Mouse (Mus musculus): ENCODE measurements at regions not wholly inside any gene's neighbourhood (a gene's known extent, or its start where the extent isn't known, plus 50 kb on each side); places are given as distances from the start of the nearest gene placed in this dataset.

DNA sequence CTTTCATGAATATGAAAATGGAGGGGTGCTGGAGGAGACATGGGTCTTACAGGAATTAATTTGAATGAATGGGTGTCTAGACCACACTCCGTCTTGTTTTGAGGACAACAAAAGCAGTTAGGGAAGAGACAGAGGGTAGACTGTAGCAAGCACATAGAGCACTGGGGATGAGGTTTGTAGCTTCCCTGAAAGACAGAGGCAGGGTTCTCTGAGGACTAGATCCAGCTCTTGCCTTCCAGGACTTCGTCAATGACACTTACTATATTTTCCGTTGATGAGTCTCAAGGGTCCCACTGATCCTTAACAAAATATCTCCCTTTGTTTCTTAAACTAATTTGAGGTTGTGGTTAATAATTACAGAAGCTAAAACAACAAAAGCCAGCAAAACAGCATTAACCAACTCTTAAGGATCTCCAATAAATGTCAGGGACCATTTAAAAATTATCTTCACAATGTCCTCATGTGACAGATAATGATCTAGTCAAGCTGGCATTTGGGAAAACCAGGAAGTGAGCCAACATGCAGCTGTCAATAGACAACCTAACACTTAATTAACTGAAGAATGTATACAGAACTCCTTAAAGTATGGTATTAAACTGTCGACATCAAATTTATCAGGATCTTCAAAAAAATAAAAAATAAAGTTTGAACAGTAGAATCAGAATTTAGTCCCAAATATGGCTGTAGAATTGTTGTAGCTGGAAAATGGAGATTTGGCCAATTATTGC, 531.6 kb upstream of the C030005K15Rik start:
- no peak for ATAC-seq (replicated peaks; ENCODE audit: low FRiP score, poor library complexity, severe bottlenecking)

DNA sequence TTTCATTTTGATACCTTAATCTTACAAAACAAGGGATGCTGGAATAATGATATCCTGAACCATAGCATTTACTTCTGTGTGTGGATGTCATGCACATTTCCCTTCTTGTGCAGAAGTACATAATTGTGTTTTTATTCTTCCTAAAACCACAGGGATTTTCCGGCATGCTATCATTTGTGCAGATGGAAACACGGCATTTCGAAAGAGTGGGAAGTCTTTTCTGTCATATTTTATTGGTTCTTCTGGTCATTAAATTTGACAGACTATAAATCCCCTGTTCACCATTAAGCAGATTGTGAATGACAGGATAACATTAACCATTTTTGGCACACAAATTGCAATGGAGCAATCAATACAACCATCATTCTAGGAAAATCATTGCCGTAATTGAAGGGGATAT, 532.7 kb upstream of the C030005K15Rik start:
- no peak for ATAC-seq (replicated peaks; ENCODE audit: low FRiP score, poor library complexity, severe bottlenecking)

DNA sequence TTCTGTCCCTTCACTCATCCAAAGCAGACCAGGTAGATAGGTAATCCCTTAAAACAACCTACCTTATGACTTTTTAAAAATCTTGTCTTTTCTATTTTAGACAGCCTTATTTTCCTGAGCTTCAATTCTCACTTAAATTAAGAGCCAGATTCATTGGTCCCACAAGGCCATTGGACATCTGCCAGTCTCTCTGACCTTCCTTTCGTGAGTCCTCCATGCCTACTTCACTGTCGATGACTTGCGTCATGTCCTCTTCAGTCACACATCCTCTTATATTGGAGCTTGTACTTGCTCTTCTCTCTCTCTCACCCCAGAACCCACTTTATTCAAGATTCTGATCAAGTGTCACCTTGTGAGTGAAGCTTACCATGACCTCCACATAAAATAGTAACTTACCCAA, 542.0 kb upstream of the C030005K15Rik start:
- ATAC-seq (replicated peaks; ENCODE audit: low FRiP score, poor library complexity, severe bottlenecking): no peak

DNA sequence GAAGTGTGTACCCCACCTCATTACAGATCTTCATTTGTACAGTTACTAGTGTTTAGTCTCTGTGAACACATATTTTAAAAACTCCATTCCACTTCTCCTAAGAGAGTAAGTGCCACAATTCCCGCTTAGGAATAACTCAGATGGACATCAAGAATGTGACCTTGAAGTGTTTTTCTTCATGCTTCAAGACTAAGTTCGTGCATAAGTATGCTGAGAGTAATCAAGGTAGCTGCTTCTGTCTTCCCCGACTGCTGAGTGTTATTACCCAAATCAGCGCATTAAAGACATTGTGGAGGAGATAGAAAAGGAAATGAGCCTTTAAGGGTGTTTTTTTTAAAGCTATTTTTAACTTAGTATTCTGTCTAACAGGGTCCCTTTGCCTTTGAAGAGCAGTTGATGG, 565.1 kb upstream of the C030005K15Rik start:
- ATAC-seq (replicated peaks; ENCODE audit: low FRiP score, poor library complexity, severe bottlenecking): no peak

DNA sequence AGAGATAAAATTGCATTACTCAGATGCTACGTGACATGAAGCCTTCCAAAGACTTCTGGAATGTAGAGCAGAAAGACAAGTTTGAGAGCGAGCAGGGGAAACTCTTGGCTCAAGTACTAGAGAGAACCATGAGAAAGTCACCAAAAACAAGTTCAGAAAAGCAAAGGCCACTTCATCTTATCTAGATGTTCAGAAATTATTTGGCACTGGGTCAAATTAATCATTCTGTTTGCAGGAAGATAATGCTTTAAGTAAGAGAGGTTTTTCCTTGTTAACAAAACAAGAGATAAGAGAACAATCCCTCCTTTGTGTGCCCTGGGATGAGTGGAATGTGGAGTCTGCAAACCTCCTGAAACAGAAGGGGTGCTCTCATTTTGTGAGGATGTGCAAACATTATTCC, 565.6 kb upstream of the C030005K15Rik start:
- ATAC-seq (replicated peaks; ENCODE audit: low FRiP score, poor library complexity, severe bottlenecking): no peak

DNA sequence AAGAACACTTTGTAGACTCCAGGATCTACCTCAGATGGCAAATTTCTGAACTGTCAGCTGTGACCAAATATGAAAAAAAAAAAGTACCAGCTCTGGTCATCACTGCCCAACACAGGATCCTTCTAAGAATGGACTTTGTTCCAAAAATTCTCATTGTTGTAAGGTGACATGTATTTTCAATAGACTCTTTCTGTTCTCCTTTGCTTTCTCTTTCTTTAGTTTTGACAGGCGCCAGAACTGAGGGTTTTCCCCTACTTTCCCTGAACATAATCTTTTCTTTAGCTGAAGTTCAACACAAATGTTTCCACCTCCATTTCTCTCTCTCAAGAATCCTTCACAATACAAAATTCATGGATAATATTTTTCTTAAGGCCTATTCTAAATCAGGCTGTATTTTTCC, 579.1 kb upstream of the C030005K15Rik start:
- no peak for ATAC-seq (replicated peaks; ENCODE audit: low FRiP score, poor library complexity, severe bottlenecking)

DNA sequence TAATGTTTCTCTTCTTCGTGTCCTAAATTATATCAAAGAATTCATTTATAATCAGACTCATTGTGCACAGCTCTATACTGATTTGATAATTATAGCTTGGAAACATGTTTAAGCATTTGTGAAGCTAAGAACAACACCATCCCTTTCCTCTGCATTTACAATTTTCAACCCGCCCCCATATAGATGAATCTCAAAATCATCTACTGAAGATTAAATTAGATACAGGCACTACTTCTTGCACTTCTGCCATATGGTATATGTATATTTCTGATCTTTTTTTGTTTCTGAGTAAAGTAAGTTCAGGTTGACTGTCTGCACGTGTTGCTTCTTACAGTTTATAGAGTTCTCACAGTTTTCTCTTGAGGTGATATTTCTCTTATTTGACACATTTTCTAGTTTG, 583.1 kb upstream of the C030005K15Rik start:
- ATAC-seq (replicated peaks; ENCODE audit: low FRiP score, poor library complexity, severe bottlenecking): no peak

DNA sequence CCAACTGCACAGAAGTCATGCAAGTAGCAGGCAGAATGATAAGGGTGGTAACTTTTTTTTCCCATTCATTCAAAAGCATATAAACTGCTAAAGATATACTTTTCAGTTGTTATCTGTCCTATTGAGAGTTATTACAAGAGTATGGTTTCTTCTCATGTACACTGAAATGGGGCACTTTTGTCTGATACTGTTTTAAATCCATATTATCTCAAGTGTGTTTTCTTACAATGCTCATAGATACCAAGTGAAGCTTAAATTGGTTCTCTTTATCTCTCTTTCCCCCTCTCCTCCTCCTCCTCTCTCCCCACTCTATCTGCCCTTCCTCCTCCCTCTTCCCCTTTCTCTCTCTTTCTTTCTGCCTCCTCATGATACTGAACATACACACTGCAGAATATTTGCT, 584.8 kb upstream of the C030005K15Rik start:
- no peak for ATAC-seq (replicated peaks; ENCODE audit: low FRiP score, poor library complexity, severe bottlenecking)

DNA sequence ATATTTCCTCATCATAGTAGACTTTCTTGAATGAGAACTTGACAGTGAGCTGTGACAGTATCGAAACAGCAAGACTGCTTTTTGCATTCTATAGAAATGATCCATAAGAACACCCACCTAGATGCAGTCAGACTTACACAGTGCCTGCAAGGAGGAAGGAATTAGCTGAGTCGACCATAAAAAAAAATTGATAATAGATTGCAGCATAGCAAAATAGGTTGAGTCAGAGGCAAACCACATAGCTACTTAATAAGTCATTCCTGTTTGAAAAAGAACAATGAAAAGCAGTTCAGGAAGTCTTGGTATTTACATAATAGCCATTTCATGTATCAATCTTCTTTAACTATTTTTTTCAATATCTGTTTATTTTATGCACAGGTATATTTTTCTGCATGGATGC, 591.9 kb upstream of the C030005K15Rik start:
- no peak for ATAC-seq (replicated peaks; ENCODE audit: low FRiP score, poor library complexity, severe bottlenecking)

DNA sequence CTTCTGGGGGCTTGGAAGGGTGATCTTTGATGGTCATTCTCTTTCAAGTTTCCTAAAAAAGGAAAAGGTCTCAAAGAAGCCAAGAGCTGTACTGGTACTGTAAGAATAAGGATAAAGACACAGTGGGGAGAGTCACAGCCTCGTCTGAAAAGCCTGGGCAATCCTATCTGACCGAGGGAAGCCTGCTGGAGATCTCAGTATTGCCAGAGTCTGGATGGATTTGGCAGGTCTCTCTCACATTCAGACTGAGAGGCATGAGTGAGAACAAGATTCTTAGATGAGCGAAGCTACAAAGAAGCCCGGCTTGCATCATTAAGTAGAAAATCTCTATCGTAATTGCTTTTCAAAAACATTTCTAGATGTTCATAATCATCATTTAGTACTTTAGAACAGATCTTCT, 590.4 kb upstream of the Atp2b1 start:
- ATAC-seq (replicated peaks; ENCODE audit: low FRiP score, poor library complexity, severe bottlenecking): no peak

DNA sequence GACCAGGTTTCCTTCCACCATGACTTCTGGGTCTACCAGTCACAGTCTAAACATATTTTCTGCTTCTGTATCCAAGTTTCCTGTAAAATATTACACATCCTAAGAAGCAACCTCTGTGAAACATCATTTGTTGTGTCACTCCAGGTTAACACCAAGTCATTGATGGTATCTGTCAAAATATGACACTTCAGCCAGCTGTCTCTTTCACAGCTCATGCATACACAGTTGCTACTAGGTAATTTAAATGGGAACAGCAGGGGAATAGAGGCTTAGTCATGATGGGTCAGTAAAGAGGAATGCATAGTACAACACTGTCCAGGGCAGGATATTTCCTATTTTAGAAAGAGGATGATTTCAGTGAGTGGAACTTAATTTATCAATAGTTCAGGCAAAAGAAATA, 589.6 kb upstream of the Atp2b1 start:
- no peak for ATAC-seq (replicated peaks; ENCODE audit: low FRiP score, poor library complexity, severe bottlenecking)

DNA sequence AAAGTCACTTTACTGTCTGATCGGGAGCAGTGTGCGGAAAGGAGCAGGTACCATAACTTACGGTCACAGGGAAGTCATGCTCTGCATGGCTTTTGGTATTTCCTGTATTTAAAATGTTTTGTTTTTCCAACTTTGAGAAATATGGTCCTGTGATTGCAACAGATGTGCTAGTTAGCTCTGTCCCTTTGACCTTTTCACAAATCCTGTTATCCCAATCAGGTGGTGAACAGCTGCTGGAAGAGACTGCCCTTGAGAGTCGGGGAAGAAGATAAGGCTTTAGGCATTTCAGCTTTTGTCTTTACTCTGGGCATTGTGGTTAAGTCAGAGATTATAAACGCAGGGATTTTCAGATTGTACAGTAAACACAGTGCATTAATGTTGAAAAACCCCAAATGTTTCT, 588.5 kb upstream of the Atp2b1 start:
- ATAC-seq (replicated peaks; ENCODE audit: low FRiP score, poor library complexity, severe bottlenecking): no peak

DNA sequence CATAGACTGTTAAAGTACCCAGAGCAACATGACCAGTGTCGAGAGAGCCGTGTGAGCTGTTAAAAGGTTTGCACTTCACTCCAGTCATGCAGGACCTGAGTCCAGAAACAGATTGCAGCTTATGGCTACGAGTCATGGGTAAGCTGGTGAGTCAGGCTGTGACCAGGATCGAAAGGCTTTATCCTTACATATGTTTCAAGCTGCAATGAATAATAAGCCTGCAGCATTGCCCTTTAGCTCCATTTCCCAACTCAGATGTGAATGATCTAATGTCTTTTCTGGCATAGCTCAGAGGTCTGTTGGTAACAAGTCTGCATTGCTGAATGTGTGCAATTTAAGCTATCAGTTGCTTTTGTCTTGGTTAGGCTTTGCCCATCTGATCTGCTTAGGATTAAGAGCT, 581.5 kb upstream of the Atp2b1 start:
- no peak for ATAC-seq (replicated peaks; ENCODE audit: low FRiP score, poor library complexity, severe bottlenecking)

DNA sequence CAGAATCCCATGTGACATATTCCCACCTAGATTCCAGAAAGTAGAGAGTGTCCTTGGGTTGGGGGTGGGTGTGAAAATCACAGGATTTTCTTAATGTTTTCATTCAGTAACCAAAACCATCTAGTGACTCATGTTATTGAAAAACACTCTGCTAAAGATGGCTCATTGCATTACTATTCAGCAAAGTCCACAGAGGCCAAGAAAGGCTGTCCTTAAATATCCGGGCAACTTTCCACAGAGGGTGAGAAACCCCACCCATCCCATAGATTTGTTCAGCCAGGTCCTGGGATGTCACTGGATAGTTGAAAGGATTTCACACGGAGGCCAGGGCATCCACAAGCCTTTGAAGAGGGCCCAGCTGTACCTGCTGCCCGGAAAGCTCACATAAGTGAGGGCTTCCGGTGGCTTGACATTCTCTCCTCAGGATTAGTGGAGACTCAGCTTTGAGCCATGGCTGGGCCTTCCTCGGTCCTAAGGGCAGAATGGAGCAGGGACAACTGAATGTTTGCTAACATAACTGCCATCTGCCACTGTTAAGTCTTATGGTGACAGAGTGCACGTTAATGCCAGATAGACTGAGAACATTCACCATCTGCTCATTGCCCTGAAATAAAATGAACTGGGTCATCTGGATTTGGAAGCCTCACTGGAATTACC, 580.7 kb upstream of the Atp2b1 start:
- ATAC-seq (replicated peaks; ENCODE audit: low FRiP score, poor library complexity, severe bottlenecking): no peak

DNA sequence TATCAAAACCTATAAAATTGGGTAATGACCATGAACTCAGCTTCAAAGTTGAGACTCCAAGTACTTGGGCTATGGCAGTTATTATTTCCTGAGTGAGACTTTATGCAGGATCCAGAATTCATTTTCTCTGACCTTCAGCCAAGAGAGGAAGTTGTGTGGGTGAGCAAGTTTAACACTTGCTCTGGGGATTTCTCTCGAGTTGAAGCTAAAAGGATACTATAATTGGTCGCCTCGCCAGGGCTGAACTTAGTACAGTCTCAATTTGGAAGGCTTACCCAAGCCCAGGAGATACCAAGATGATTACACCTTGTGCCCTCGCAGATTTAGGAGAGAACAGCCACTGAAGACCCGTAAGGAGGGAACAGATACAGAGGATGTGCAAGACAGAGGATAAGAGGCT, 570.4 kb upstream of the Atp2b1 start:
- ATAC-seq (replicated peaks; ENCODE audit: low FRiP score, poor library complexity, severe bottlenecking): no peak

DNA sequence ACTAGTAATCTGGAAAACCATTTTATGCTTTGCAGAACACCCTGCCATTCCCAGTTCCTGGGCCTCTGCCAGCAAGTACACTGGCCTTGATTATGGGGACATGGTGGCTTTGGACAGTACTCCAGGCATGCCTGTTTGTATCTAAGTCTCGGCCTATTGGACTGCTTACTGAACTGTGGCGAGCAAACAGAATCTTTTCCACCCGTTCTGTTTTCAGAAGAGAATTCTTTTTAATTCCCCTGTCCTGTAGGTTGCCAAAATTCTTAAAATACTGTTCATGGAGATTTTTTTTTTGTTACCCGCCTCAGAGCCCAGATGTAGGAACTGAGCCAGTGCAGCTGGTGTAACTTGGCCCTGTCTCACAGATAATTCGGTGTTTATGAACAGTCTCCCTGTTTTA, 564.7 kb upstream of the Atp2b1 start:
- ATAC-seq (replicated peaks; ENCODE audit: low FRiP score, poor library complexity, severe bottlenecking): no peak

DNA sequence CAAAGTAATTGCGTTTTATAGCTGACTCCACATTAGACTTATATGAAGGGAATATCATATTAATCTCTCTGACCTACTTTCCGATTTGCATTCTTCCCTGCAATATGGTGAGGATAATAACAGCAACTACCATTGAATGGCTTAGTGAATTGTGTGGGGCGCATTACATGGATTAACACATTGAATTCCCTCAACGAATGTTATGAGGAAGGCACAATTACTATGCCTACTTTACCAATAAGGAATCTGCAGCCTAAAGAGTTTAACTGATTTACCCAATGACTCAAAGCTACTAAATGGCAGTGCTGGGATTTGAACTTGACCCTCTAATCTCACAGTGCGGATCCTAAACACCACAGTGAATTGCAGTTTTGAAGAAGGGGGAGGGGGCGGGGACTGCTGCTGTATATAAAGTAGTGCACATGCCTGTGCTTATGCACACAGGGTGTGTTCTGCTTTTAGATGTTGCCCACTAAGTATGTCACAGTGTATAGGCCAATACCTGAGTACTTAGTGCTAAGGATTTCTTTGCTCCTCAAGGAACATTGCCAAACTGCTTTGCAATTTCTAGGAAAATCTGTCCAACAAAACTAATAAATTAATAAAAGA, 563.8 kb upstream of the Atp2b1 start:
- ATAC-seq (replicated peaks; ENCODE audit: low FRiP score, poor library complexity, severe bottlenecking): no peak

DNA sequence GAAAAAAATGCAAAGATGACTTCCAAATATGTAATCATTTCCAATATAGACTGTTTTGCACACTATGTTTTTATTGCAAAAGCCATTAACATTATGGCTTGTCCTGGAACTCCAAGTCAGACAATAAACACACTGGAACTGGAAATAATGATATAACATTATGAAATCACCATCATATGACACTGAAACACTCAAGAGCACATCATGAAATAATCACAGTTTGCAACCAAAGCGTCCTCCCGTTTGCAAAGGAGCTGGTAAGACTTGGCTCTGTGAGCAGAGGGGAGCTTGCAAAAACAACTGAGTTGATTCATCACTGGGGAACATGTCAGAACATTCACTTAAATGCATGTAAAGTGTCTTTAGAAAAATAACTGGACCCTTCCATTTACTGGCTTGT, 562.1 kb upstream of the Atp2b1 start:
- ATAC-seq (replicated peaks; ENCODE audit: low FRiP score, poor library complexity, severe bottlenecking): no peak

DNA sequence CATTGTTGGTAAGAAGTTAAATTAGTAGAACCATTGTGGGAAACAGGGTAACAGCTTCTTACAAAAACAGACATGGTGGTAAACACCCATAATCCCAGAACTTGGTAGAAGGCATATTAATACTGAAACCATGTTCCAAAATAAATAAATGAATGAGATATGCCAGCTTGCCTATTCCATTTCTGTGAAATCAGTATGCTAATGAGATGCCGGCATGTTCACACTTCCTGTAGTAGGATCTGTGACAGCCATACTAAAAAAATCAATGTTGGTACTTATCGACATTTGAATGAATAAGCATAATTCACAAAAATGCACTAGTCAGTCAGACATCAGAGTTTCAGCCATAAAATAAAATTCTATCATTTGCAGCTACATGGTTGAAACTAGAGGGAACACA, 559.7 kb upstream of the Atp2b1 start:
- no peak for ATAC-seq (replicated peaks; ENCODE audit: low FRiP score, poor library complexity, severe bottlenecking)

DNA sequence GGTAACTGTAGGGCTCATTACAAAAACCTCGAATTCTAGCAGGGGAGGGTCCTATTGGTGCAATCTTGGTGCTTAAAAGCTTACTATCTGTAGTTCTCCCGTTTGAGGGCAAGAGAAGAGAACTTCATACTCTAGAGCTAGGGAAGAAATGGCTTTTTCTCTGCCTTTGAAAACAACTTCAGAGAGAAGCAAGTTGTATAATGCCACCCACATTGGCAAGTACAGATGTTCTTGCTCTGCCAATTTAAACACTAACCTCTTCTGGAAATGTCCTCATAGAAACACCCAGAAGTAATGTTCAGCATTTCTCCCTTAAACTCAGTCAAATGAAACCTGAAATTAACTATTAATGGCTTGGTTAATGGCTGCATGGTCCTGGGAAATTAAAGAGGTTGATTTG, 549.6 kb upstream of the Atp2b1 start:
- ATAC-seq (replicated peaks; ENCODE audit: low FRiP score, poor library complexity, severe bottlenecking): no peak

DNA sequence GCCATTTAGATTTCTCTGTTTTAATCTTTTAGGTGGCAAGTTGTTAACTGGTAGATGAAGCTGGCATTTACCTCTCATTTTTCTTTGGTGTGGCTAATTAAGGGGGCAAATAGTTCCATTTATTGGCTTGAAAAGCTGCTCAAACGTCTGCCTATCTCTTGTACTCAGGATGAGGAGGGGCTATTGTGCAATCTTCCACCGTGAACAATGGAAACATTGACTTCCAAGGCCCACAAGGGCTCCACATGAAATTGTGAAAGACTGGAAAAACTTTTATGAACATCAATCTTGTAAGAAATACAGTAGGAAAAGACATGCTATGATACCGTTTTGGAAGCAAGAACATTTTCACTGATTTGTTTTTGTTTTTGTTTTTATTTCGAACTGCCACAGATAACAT, 541.6 kb upstream of the Atp2b1 start:
- no peak for ATAC-seq (replicated peaks; ENCODE audit: low FRiP score, poor library complexity, severe bottlenecking)

DNA sequence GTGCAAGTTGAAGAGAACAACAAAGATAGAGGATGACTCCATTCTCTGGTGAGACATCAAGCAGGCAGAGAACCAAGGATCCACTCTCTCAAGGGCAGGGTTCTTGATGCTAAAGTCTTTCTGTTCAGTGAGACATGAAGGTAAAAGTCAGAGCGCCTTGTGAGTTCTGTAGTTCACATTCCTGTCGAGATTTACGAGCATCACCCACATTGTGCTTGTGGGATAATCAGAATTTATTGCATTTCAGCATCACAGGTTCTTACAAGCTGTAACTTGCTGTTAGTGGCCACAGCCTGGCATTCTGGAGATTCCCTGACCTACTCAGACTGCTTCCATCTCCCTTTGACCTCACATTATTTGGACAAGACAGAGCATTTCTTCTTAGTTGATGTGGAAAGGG, 540.9 kb upstream of the Atp2b1 start:
- no peak for ATAC-seq (replicated peaks; ENCODE audit: low FRiP score, poor library complexity, severe bottlenecking)

All from erythroblast, adult 5-6 weeks (primary cell).